Mouse (Mus musculus) hindbrain, embryonic 16.5 days (tissue): ENCODE data around the gene Klf6. TPM values are rescaled to one million over a fixed set of nuclear protein-coding genes. Genes with fewer than 3 reads are reported as not detected.

Source experiments
- ATAC-seq: fragments of 200-750 bp; cut with Nextera tagmentation; 2 replicates; pipeline ENCODE4 v1.8.0; 2017; ENCODE audit warnings: moderate TSS enrichment, moderate library complexity
- H3K27ac ChIP-seq: fragments of 300-500 bp; sonication (generic); 2 replicates; pipeline ENCODE4 v1.5.1; 2014; ENCODE audit warnings: low read depth, mild to moderate bottlenecking, control low read depth, low read length, moderate library complexity
- H3K27me3 ChIP-seq: fragments of 300-500 bp; sonication (generic); replicated peaks from 2 replicates; pipeline ENCODE4 v1.6.1; 2014; ENCODE audit warnings: low read length; ENCODE audit not compliant: control insufficient read depth, insufficient read depth
- H3K36me3 ChIP-seq: fragments of 300-500 bp; sonication (generic); 2 replicates; pipeline ENCODE4 v1.6.1; 2014; ENCODE audit warnings: mild to moderate bottlenecking, low read length, moderate library complexity, mixed read lengths; ENCODE audit not compliant: control insufficient read depth, insufficient read depth
- H3K4me1 ChIP-seq: fragments of 300-500 bp; sonication (generic); 2 replicates; pipeline ENCODE4 v1.6.1; 2014; ENCODE audit warnings: low read depth, low read length; ENCODE audit not compliant: control insufficient read depth, insufficient read depth
- H3K4me2 ChIP-seq: fragments of 300-500 bp; sonication (generic); 2 replicates; pipeline ENCODE4 v1.6.1; 2014; ENCODE audit warnings: mild to moderate bottlenecking, low read length, control low read depth, moderate library complexity
- H3K4me3 ChIP-seq: fragments of 300-500 bp; sonication (generic); 2 replicates; pipeline ENCODE4 v1.5.1; 2014; ENCODE audit warnings: mild to moderate bottlenecking, low read length, control low read depth, moderate library complexity
- H3K9ac ChIP-seq: fragments of 300-500 bp; sonication (generic); 2 replicates; pipeline ENCODE4 v1.6.1; 2014; ENCODE audit warnings: low read depth, mild to moderate bottlenecking, control low read depth, low read length, moderate library complexity
- H3K9me3 ChIP-seq: fragments of 300-500 bp; sonication (generic); 2 replicates; pipeline ENCODE4 v1.6.1; 2014; ENCODE audit warnings: mild to moderate bottlenecking, low read length, moderate library complexity; ENCODE audit not compliant: control insufficient read depth
- WGBS: fragments of 180-500 bp; shearing (Covaris S2); extraction: QIAGEN DNeasy Blood & Tissue Kit; methylation state at CpG from one replicate; pipeline ENCODE4 v1.1.7; 2014; 5-methylcytosine and 5-hydroxymethylcytosine counted together
- polyA plus RNA-seq: library from polyadenylated mRNA; unstranded; fragments of >200 nt; fragmentation: Nextera tagmentation; extraction: Ambion mirVana; gene quantifications from 2 replicates; pipeline ENCODE4 v1.2.1, GENCODE M21; 2015

The Klf6 gene
- polyA plus RNA-seq, 1 experiment from 2014 or later, result 96.3 TPM

- Histone ChIP-seq H3K27me3 (no peaks in the 10 kb centered on the region), H3K27ac (no peak overlapping the region), H3K4me2 (no peak overlapping the region), H3K9me3 (no peaks in the 10 kb centered on the region), H3K4me1 (no peaks in the 10 kb centered on the region), H3K9ac (no peak overlapping the region), H3K36me3 (no peaks in the 10 kb centered on the region), H3K4me3 (no peak overlapping the region)
- WGBS, result 88% methylated on average over 4 of the region's 4 CpGs
- no peak for ATAC-seq
Observed at GRCm38 (mm10) chr13:5837174-5837777, 24.0 kb upstream of the Klf6 start.

GRCm38 (mm10) chr13:5841418-5841817 lies 19.9 kb upstream of the Klf6 start:
- Histone ChIP-seq H3K9me3 (no peaks in the 10 kb centered on the region), H3K27me3 (no peaks in the 10 kb centered on the region), H3K4me1 (no peaks in the 10 kb centered on the region), H3K36me3 (no peaks in the 10 kb centered on the region), H3K27ac (no peak overlapping the region), H3K9ac (no peak overlapping the region), H3K4me2 (no peak overlapping the region), H3K4me3 (no peak overlapping the region)
- 95% methylated on average over 6 of the region's 6 CpGs for WGBS
- ATAC-seq, result no peak

GRCm38 (mm10) chr13:5842911-5843310 lies 18.4 kb upstream of the Klf6 start:
- WGBS, result 66% methylated on average over 5 of the region's 5 CpGs
- Histone ChIP-seq H3K36me3 (no peaks in the 10 kb centered on the region), H3K4me3 (no peak overlapping the region), H3K4me2 (no peak overlapping the region), H3K9me3 (no peaks in the 10 kb centered on the region), H3K27me3 (no peaks in the 10 kb centered on the region), H3K9ac (no peak overlapping the region), H3K4me1 (no peaks in the 10 kb centered on the region), H3K27ac (no peak overlapping the region)
- ATAC-seq, result no peak

GRCm38 (mm10) chr13:5843829-5844228 lies 17.5 kb upstream of the Klf6 start:
- no peaks in the 10 kb centered on the region for H3K4me1 ChIP-seq
- H3K4me3 ChIP-seq, result no peak overlapping the region
- H3K27me3 ChIP-seq, result no peaks in the 10 kb centered on the region
- H3K36me3 ChIP-seq, result no peaks in the 10 kb centered on the region
- no peaks in the 10 kb centered on the region for H3K9me3 ChIP-seq
- no peak overlapping the region for H3K27ac ChIP-seq
- no peak overlapping the region for H3K4me2 ChIP-seq
- 81% methylated on average over 2 of the region's 2 CpGs for WGBS
- ATAC-seq, result no peak
- H3K9ac ChIP-seq, result no peak overlapping the region

GRCm38 (mm10) chr13:5844338-5844737 lies 16.9 kb upstream of the Klf6 start:
- H3K9ac ChIP-seq, result no peak overlapping the region
- no peaks in the 10 kb centered on the region for H3K36me3 ChIP-seq
- H3K4me2 ChIP-seq, result no peak overlapping the region
- no peaks in the 10 kb centered on the region for H3K4me1 ChIP-seq
- H3K27me3 ChIP-seq, result no peaks in the 10 kb centered on the region
- no peak overlapping the region for H3K4me3 ChIP-seq
- ATAC-seq, result no peak
- H3K27ac ChIP-seq, result no peak overlapping the region
- no peaks in the 10 kb centered on the region for H3K9me3 ChIP-seq
- 94% methylated on average over 5 of the region's 5 CpGs for WGBS

- 46% methylated on average over 10 of the region's 10 CpGs for WGBS
- Histone ChIP-seq H3K9me3 (no peaks in the 10 kb centered on the region), H3K36me3 (no peaks in the 10 kb centered on the region), H3K4me1 (no peaks in the 10 kb centered on the region), H3K27me3 (no peaks in the 10 kb centered on the region), H3K9ac (no peak overlapping the region), H3K4me3 (no peak overlapping the region), H3K4me2 (no peak overlapping the region), H3K27ac (no peak overlapping the region)
- peak; percentile 11; the same call in 1 of the 2 replicates for ATAC-seq
Observed at GRCm38 (mm10) chr13:5845161-5845590, 16.1 kb upstream of the Klf6 start.

- no peak overlapping the region for H3K4me3 ChIP-seq
- 83% methylated on average over 5 of the region's 5 CpGs for WGBS
- no peak overlapping the region for H3K9ac ChIP-seq
- H3K4me2 ChIP-seq, result no peak overlapping the region
- no peak for ATAC-seq
- H3K27ac ChIP-seq, result no peak overlapping the region
- no peaks in the 10 kb centered on the region for H3K9me3 ChIP-seq
- H3K36me3 ChIP-seq, result no peaks in the 10 kb centered on the region
- H3K4me1 ChIP-seq, result no peaks in the 10 kb centered on the region
- H3K27me3 ChIP-seq, result no peaks in the 10 kb centered on the region
Observed at GRCm38 (mm10) chr13:5845605-5846004, 15.7 kb upstream of the Klf6 start.

GRCm38 (mm10) chr13:5846860-5847259 lies 14.4 kb upstream of the Klf6 start:
- Histone ChIP-seq H3K4me2 (no peak overlapping the region), H3K27ac (no peak overlapping the region), H3K9ac (no peak overlapping the region), H3K4me1 (no peaks in the 10 kb centered on the region), H3K4me3 (no peak overlapping the region), H3K9me3 (no peaks in the 10 kb centered on the region), H3K27me3 (no peaks in the 10 kb centered on the region), H3K36me3 (no peaks in the 10 kb centered on the region)
- 85% methylated on average over 4 of the region's 4 CpGs for WGBS
- no peak for ATAC-seq

GRCm38 (mm10) chr13:5847736-5848135 lies 13.5 kb upstream of the Klf6 start:
- Histone ChIP-seq H3K4me1 (no peaks in the 10 kb centered on the region), H3K27me3 (no peaks in the 10 kb centered on the region)

More at GRCm38 (mm10) chr13:5847736-5848135, 13.5 kb upstream of the Klf6 start:
- Histone ChIP-seq H3K27ac (no peak overlapping the region), H3K9me3 (no peaks in the 10 kb centered on the region), H3K9ac (no peak overlapping the region), H3K36me3 (no peaks in the 10 kb centered on the region), H3K4me3 (no peak overlapping the region), H3K4me2 (no peak overlapping the region)
- WGBS, result 80% methylated on average over 2 of the region's 2 CpGs
- ATAC-seq, result no peak
